Mouse (Mus musculus) kidney, postnatal 4 days (tissue): ENCODE measurements around the gene Amdhd2.
A peak's percentile ranks its signal among the peaks of the same experiment; 100 is the strongest.

Experiments used
- DNase-seq, 2 experiments: peaks; one replicate each; pipeline ENCODE4 v3.0.0; 2021; ENCODE audit warnings: mixed read lengths in 2 of 2

The Amdhd2 gene

GRCm38 (mm10) chr17:24163176-24163962 is at the start of gene Amdhd2:
Gene Amdhd2 (minus strand): TSS chr17:24163766.
- peak; percentile 99 for DNase-seq

- DNase-seq: no peak
These were observed 49.6 kb upstream of the Amdhd2 start for GRCm38 (mm10) chr17:24213186-24213585.

GRCm38 (mm10) chr17:24212441-24213018 is 49.0 kb upstream of the Amdhd2 start:
- no peak for DNase-seq

DNA sequence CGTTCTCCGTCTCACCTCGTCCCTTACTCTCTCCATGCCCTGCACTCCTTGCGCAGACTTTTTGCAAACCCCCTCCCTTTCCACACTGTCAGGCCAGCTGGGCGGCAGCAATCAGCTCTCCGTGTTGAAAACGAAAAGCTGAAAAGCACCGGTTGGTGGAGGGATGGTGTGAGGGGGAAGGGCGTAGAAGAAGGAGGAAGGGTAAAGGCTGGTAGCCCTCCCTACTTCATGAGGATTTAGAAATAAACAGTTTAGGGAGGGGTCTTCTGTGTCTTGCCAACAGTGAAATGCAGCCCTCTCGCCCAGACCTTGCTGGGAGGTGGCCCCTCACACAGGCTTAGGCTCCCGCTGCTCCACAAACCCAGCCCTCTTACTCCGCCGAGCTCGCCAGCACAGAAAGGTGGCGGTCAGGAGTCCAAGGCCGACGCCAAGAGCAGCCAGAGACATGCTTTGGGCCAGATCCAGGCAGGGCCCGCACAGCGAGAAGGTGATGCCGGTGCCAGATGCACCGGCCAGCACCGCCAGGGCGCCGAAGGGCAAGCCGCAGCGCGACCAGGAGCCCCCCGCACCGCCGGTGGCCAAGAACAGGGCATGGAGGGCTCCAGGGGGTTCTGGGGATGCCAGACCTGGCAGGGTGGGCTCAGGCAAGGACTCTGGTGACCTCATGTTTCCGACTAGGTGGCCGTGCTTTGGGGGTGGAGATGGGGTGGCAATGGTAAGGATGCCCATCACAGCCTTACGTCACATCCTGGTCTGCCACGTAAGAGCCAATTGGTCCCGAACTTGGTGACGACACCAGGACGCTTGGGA is 48.3 kb upstream of the Amdhd2 start:
- peak; percentile 61 to 72 for DNase-seq

- no peak for DNase-seq
These were observed 47.0 kb upstream of the Amdhd2 start for GRCm38 (mm10) chr17:24210591-24210990.

DNA sequence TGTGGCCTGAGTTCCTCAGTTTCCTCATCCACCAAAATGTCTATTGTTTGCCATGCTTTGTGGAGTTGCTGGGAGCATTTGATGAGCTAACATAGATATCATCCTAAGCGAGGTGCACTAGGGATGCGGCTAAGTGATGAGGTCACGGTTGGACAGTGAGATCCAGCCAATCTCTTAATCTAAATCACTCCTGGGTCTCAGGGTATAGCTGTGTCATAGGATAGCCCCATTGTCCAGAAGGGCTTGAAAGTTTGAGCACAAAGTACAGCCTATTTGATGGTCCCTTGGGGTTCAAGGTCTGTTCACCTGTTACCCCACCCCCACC is 46.3 kb upstream of the Amdhd2 start:
- no peak for DNase-seq

- DNase-seq: peak; percentile 73 to 83
These were observed 45.7 kb upstream of the Amdhd2 start, which contains the start of gene Ntn3 for GRCm38 (mm10) chr17:24209043-24209915. Gene Ntn3 (minus strand): TSS chr17:24209531.

- peak; percentile 56 to 69 for DNase-seq
These were observed 45.1 kb upstream of the Amdhd2 start for GRCm38 (mm10) chr17:24208641-24209042.

DNA sequence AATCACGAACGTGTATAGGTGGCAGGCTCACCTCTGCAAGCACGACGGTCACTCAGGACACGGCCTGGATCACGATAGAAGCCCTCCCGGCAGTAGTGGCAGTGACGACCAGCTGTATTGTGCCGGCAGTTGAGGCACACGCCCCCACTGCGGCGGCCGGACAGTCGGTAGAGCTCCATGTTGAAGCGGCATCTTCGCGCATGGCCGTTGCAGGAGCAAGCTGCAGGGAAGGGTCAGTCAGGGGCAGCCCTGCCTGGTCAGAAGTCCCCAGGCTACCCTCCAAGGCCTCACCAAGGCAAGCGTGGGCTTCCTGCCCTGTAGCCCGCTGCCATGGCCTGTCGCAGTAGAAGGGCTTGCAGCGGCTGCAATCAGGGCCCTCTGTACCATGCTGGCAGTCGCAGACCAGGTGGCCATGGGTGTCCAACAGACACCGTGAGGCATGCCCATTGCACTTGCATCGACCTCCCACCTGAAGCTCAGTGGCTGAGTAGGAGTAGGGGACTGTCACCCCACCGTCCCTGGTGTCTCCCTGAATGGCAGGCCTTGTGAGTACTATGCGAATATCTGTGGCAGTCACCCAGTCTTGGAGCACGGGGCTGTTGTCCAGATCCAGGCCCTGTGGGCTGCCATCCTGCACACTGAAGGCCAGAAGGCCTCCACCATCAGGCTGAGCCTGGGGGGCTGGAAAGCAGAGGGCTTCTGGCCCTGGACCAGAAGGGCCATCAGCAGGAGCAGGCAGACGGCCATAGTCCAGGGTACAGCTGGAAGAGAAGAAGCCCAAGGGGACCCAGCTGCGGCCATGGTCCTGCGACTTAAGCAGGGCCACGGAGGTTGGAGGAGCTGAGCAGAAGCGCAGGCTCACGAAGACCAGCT is 44.4 kb upstream of the Amdhd2 start:
- DNase-seq: no peak

- peak; percentile 73 to 81 for DNase-seq
These were observed 43.1 kb upstream of the Amdhd2 start for GRCm38 (mm10) chr17:24206451-24207351.

DNA sequence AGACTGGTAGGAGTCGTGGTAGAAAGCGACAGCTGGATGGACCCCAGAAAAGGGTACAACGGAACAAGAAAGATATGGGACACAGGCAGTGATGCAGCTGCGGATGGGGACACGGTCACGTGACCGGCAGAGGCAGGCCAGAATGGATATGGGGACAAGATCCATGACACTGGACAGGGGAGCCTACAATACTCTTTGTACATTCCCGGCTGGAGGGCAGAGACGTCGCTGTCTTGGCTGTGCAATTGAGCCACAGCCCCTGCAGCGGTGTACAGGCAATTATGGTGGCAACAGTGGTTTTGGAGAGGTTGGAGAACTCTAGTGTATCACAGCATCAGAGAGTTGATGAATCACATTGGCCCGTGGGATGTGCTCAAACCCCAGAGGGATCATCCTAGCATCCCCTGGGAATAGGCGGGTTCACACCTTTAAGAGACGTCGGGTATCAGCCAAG is 42.4 kb upstream of the Amdhd2 start:
- peak; percentile 68 to 79 for DNase-seq

- peak; percentile 95 to 96 for DNase-seq
These were observed 41.8 kb upstream of the Amdhd2 start, which contains the start of gene Tbc1d24 for GRCm38 (mm10) chr17:24205284-24205888. Gene Tbc1d24 (minus strand): TSS chr17:24205562.

DNA sequence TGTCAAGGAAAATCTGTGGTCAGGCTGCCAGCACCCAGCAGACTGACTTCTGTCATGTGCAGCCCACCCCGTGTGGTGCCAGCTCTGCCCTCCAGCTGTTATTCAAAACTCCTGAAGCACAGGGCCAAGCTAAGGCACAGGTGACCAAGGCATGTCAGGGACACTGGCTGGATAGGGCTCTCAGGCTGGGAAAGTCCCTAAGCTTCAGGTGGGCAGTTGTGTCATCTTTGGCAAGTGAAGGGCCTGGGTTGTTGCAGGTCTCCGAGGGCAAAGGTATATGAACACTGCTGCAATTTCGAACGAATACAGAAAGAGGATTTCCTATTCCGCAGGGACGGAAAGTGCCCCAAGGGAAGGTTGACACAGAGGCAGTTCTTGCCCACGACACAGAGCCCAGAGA is 41.3 kb upstream of the Amdhd2 start:
- DNase-seq: peak; percentile 10 to 22

DNA sequence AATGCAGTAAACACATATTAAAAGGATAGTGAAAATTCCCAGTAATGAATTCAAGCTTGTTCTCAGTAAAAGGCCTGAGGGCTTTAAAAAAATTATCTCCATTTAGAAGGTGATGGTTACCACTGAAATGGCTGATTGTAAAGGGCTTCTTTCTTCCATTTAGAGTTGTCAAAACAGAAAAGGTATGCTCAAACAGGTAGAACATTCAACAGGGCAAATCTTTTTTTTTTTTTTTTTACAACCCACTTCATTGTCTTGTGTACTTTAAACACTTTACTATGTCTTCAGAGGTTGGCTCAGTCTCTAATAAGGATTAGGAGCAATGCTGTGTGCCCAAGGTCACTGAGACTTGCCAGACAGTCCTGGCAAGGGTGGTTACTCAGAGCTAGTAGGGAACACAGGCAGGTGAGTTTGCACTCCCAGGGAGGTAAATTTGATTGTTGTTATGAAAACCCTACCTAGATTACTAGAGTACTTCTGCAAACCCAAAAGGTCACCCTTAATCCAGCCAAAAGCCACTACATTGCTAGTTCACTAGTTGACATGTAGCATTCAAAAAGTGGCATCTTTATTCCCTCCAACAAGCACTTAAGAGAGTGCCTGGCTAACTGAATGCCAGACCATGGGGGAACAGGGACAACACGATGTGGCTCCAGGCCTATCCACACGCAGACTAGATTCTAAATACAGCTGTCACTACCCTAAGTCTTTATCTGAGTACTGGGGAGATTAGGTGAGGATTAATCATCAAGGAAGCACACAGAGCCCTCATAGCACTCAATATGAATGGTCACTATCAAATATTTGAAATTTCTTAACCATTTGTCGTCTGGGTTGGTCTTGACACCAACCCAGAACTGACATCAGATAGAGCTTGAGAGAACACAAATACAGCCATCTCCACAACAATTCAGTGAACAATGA is 40.3 kb upstream of the Amdhd2 start:
- DNase-seq: no peak

DNA sequence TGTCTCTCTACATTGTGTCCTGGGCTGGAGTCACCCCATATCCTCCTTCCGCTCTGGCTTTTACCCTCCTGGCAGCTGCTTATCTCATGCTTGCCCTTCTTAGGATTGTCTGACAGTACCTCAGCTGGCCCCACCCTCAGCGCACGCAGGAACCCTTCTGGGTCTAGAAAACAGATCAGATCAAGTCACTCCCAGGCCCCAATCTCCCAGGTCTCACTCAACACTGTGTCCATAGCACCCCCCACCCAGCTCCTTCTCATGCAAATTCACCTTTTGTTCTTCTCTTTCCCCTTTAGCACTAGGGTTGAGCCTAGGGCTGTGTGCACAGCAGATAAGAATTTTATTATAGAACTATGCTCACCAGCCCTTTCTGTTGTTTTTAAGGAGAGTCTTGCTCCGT is 39.5 kb upstream of the Amdhd2 start:
- no peak for DNase-seq

DNA sequence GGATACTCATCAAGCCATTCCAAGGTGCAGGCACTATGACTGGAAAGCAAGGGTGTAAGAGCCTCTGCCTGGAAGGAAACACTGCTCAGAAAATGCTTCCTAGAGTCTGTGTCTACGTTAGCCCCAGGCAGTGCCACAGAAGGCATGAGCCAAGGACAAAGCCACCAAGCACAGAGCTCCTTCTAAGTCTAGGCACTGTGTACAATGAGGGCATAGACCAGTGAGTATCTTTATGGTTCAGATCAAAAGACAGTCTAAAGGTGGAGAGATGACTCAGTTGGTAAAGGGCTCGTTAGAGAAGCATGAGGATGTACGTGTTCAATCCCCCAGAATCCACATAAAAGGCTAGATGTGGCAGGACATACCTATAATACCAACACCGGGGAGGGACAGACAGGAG is 37.5 kb upstream of the Amdhd2 start:
- DNase-seq: no peak

DNA sequence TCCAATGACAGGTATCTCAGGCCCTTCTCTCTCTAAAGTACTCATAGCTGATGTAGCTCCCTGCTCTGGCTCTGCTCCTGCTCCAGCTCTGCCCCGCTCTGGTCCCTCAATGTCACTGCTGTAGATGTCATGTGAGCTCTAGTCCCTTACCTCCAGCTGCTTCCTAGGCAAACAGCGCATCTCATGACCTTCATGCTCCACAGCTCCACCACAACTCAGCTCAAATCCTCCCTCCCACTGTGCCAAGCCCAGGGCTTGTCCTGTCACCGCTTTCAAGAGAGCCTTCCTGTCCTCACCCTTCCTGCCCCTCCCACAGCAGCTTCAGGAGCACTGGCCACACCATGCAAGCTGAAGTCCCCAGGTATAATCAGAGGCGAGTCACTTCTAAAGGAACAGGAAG is 36.2 kb upstream of the Amdhd2 start:
- peak in 1 of 2 experiments; percentile 20 for DNase-seq

DNA sequence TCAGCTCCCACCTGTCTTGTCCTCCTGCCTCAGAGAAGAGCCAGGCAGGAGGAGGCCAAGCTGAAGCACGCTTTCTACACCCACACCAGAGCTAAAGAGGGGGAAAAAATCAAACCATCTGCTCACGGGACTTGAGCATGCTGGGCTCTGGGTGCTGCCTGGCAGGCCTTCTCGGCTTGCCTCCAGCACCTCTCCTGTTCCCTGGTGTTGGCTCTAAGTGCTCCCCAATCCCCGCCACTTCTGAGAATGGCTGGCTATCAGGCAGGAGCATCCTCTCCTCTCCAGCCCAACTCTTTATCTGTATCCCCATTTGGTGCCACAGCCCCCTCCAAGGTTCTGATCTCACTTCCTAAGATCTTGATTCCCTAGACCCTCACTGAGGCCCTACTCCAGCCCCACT is 35.7 kb upstream of the Amdhd2 start:
- DNase-seq: no peak
